Mouse (Mus musculus) neural tube, embryonic 12.5 days (tissue): ENCODE results near the gene Ccdc27. TPM values are rescaled to one million over a fixed set of nuclear protein-coding genes. Genes with fewer than 3 reads are reported as not detected.

Experiments used
- ATAC-seq: fragments of 200-750 bp; cut with Nextera tagmentation; 2 replicates; pipeline ENCODE4 v1.8.0; 2017; ENCODE audit warnings: low read depth, mild to moderate bottlenecking, moderate TSS enrichment, moderate library complexity; ENCODE audit not compliant: low FRiP score
- H3K27ac ChIP-seq: fragments of 300-500 bp; sonication (generic); 2 replicates; pipeline ENCODE4 v1.5.1; 2016
- H3K27me3 ChIP-seq: fragments of 300-500 bp; sonication (generic); replicated peaks from 2 replicates; pipeline ENCODE4 v1.6.1; 2016; ENCODE audit warnings: mild to moderate bottlenecking
- H3K36me3 ChIP-seq: fragments of 300-500 bp; sonication (generic); 2 replicates; pipeline ENCODE4 v1.6.1; 2016; ENCODE audit warnings: mild to moderate bottlenecking
- H3K4me1 ChIP-seq: fragments of 300-500 bp; sonication (generic); 2 replicates; pipeline ENCODE4 v1.6.1; 2016
- H3K4me2 ChIP-seq: fragments of 300-500 bp; sonication (generic); replicated peaks from 2 replicates; pipeline ENCODE4 v1.6.1; 2016; ENCODE audit warnings: mild to moderate bottlenecking
- H3K4me3 ChIP-seq: fragments of 300-500 bp; sonication (generic); 2 replicates; pipeline ENCODE4 v1.5.1; 2016
- H3K9ac ChIP-seq: fragments of 300-500 bp; sonication (generic); 2 replicates; pipeline ENCODE4 v1.6.1; 2016; ENCODE audit warnings: mild to moderate bottlenecking
- H3K9me3 ChIP-seq: fragments of 300-500 bp; sonication (generic); 2 replicates; pipeline ENCODE4 v1.6.1; 2016; ENCODE audit warnings: mild to moderate bottlenecking
- WGBS: fragments of 180-500 bp; shearing (Covaris S2); methylation state at CpG from one replicate; pipeline ENCODE4 v1.1.7; 2016; 5-methylcytosine and 5-hydroxymethylcytosine counted together
- polyA plus RNA-seq: library from polyadenylated mRNA; unstranded; fragments of >200 nt; fragmentation: Nextera tagmentation; extraction: Ambion mirVana; gene quantifications from 2 replicates; pipeline ENCODE4 v1.2.1, GENCODE M21; 2016

Gene Ccdc27
- polyA plus RNA-seq, 1 experiment from 2014 or later, result not detected

DNA sequence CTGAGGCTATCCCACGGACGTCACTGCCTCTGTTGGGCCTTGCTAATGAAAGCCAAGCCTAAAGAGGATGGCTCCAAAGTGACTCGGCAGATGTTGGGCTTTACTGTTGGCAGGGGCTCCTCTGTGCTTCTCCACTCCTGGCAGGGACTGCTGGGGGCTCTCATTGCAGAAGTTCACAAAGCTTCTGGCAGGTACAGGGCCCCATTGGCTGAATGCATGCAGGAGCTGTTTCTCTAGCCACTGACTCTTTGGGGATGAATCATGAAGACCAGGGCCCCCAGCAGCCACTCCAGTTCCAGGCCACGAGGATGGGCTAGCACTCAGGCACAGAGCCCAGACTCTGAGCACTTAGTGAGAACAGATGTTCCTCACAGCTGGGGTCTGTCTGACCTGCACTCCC lies 15.2 kb upstream of the Ccdc27 start:
- H3K27ac ChIP-seq, result no peak overlapping the region
- 67% methylated on average over 4 of the region's 4 CpGs for WGBS
- H3K36me3 ChIP-seq, result no peaks in the 10 kb centered on the region
- no peaks in the 10 kb centered on the region for H3K4me1 ChIP-seq
- no peak overlapping the region for H3K4me3 ChIP-seq
- no peaks in the 10 kb centered on the region for H3K9me3 ChIP-seq
- no peak overlapping the region for H3K9ac ChIP-seq
- H3K4me2 ChIP-seq, result no peak overlapping the region
- ATAC-seq, result no peak
- H3K27me3 ChIP-seq, result peaks cover 3% of the 10 kb centered on the region; the same call in 1 of the 2 replicates

DNA sequence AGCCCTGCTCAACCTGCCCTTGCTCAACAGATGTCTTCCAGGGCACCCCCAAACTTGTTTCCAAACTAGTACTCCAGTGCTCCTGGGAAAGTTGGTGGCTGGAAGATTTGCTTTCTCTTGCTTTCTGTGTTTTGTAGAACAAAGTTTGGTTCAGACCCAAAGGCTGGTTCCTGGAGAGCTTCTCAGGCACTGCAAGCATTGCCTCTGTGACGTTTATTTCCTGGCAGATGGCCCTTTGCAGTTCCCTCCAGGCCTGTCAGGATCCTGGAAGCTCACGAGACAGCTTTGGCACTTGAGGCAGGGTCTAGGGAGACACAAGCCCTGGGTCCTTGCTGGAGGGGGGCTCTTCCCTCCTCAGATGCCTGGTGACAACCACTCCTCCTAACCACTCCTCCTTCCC lies 14.2 kb upstream of the Ccdc27 start:
- no peak for ATAC-seq
- Histone ChIP-seq H3K36me3 (no peaks in the 10 kb centered on the region), H3K27ac (no peak overlapping the region), H3K4me2 (no peak overlapping the region), H3K9ac (no peak overlapping the region), H3K4me3 (no peak overlapping the region), H3K9me3 (no peaks in the 10 kb centered on the region), H3K4me1 (no peaks in the 10 kb centered on the region), H3K27me3 (peaks cover 3% of the 10 kb centered on the region; the same call in 1 of the 2 replicates)
- WGBS, result 65% methylated on average over 2 of the region's 2 CpGs

DNA sequence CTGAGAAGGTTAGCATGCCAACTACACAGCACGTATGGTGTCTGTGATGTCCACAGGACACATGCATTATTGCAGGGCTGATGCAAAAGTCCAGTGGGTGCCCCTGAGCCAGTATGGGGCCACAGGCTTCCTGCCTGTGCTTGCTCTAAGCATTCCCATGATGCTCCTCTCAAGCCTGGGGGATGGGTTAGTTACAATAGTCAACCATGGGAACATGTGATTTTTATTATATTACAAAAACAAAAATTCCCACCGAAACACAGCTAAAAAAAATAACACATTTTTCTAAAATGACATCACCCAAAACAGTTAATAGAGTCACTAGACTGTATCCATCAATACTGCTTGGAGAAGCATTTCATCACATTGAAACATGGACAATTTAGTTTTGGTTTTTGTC lies 13.6 kb upstream of the Ccdc27 start:
- Histone ChIP-seq H3K36me3 (no peaks in the 10 kb centered on the region), H3K4me2 (no peak overlapping the region), H3K27ac (no peak overlapping the region), H3K4me3 (no peak overlapping the region), H3K27me3 (peaks cover 3% of the 10 kb centered on the region; the same call in 1 of the 2 replicates), H3K9ac (no peak overlapping the region), H3K9me3 (no peaks in the 10 kb centered on the region), H3K4me1 (no peaks in the 10 kb centered on the region)
- ATAC-seq, result no peak
- 77% methylated on average over 2 of the region's 2 CpGs for WGBS

DNA sequence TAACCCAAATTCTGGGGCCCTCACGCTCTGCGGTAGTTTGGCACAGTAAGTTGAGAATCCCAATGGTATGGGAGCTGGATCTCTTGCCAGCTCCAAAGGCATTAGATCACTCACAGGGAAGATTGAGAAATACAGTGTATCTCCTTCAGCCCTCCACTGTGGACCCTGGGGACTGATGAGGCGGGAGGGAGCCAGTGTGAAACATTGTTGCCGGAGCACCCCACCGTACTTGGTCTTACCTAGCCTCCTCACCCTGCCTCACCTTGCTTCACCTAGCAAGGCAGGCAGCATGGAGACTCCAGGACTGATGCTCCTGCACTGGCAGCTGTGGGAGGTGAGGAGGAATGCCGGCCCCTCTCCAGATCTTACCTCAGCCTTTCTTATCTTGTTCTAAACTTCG lies 13.0 kb upstream of the Ccdc27 start:
- no peak overlapping the region for H3K4me2 ChIP-seq
- no peaks in the 10 kb centered on the region for H3K4me1 ChIP-seq
- no peaks in the 10 kb centered on the region for H3K36me3 ChIP-seq
- no peak overlapping the region for H3K4me3 ChIP-seq
- 90% methylated on average over 7 of the region's 7 CpGs for WGBS
- no peaks in the 10 kb centered on the region for H3K9me3 ChIP-seq
- no peak overlapping the region for H3K9ac ChIP-seq
- peaks cover 3% of the 10 kb centered on the region; the same call in 1 of the 2 replicates for H3K27me3 ChIP-seq
- no peak overlapping the region for H3K27ac ChIP-seq
- no peak for ATAC-seq

DNA sequence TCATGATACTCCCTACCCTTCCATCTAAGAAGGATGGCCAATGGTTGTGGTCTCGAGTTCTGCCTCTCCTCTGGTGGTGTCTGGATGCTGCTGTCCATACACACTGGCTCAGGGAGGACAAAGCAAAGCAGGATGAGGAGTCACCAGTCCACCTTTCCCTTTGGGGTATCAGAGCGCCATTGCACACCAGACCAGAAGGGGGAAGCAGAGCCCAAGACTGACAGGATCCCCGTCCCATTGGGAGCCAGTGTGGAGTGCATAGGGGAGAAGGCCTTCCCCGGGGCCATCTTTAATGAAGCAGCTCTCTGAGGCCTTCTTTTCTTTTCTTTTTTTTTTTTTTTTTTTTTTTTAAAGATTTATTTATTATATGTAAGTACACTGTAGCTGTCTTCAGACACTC lies 10.6 kb upstream of the Ccdc27 start:
- Histone ChIP-seq H3K9ac (no peak overlapping the region), H3K9me3 (no peaks in the 10 kb centered on the region), H3K36me3 (no peaks in the 10 kb centered on the region), H3K4me2 (no peak overlapping the region), H3K4me1 (no peaks in the 10 kb centered on the region), H3K27ac (no peak overlapping the region), H3K27me3 (peaks cover 3% of the 10 kb centered on the region; the same call in 1 of the 2 replicates), H3K4me3 (no peak overlapping the region)
- no peak for ATAC-seq
- 69% methylated on average over 4 of the region's 4 CpGs for WGBS

DNA sequence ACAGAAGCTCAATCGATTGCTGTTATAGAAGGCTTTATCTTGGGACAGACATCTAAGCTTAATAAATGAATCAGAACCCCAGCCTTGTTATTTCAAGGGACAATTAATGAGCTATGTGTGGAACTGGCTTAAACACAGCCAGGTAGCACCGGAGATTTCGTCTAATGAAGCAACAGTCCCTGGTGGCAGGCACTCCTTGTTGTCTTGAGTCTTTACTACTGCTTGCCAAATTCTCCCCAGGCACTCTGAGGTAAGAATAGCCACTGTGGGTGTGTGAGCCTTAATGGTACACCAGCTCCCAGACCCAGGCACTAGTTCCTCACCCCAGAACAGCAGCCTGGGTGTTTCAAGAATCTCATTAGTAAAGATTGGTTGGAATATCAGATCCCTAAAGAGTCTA lies 8.9 kb upstream of the Ccdc27 start:
- no peak overlapping the region for H3K4me2 ChIP-seq
- no peak overlapping the region for H3K27ac ChIP-seq
- H3K4me3 ChIP-seq, result no peak overlapping the region
- H3K9ac ChIP-seq, result no peak overlapping the region
- no peak for ATAC-seq
- H3K36me3 ChIP-seq, result no peaks in the 10 kb centered on the region
- no peaks in the 10 kb centered on the region for H3K4me1 ChIP-seq
- H3K9me3 ChIP-seq, result no peaks in the 10 kb centered on the region
- H3K27me3 ChIP-seq, result no peaks in the 10 kb centered on the region
- WGBS, result 94% methylated on average over 3 of the region's 3 CpGs

DNA sequence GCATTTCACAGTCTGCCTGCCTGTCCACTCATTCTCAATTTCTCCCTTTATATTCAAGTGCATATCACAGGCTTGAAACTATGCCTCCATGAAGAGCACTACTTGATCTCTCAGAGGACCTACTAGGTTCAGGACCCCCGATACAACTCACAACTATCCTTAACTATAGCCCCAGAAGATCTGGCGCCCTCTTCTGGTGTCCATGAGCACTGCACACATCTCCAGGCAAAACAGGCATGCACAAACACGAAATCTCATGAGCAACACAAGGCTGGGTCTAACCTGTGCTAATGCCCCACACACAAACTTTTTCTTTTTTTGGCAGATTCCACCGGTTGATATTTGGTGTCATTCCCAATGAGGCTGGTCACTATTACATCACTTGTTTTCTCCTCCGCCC lies 3.4 kb upstream of the Ccdc27 start:
- Histone ChIP-seq H3K27ac (no peak overlapping the region), H3K4me3 (no peak overlapping the region), H3K27me3 (no peaks in the 10 kb centered on the region), H3K9ac (no peak overlapping the region), H3K9me3 (no peaks in the 10 kb centered on the region), H3K4me2 (no peak overlapping the region), H3K36me3 (no peaks in the 10 kb centered on the region), H3K4me1 (no peaks in the 10 kb centered on the region)
- ATAC-seq, result no peak
- WGBS, result 63% methylated on average over 5 of the region's 5 CpGs

DNA sequence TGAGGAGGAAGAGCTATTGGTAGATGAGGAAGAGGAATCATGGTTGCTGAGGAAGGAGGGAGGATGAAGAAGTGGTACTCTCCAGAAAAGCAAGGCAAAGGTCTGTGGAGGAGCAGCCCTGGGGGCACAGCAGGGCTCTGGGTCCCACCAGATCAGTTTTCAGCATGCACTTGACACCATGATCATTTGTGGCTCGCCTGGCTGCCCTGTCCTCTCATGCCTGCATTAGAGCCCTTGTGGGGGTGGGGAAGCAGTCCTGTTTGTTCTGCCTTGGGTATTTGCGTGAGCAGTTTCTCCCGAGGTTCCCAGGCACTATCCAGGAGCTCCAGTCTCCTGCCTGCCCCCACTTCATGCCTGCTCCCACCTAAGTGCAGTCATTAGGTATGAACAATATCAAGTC lies 5.4 kb downstream of the Ccdc27 start:
- Histone ChIP-seq H3K27ac (no peak overlapping the region), H3K27me3 (no peaks in the 10 kb centered on the region), H3K36me3 (no peaks in the 10 kb centered on the region), H3K9ac (no peak overlapping the region), H3K4me3 (no peak overlapping the region), H3K4me1 (no peaks in the 10 kb centered on the region; the same call in 1 of the 2 replicates), H3K4me2 (no peak overlapping the region), H3K9me3 (no peaks in the 10 kb centered on the region)
- 53% methylated on average over 3 of the region's 3 CpGs for WGBS
- no peak for ATAC-seq

DNA sequence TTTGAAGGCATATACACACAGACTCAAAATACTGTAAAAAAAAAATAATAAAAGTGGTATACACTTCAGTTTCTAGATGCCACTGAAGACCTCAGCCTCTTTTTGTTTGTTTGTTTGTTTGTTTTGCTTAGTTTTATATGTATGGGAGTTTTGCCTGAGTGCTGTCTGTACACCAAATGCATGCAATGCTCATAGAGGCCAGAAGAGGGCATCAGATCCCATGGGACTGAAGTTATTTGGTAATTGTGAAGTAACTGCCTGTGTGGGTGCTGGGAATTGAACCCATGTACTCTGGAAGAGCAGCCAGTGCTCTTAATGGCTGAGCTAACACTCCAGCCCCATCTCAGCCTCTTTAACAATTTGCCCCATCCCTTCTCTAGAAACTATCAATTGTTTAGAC lies 13.8 kb downstream of the Ccdc27 start:
- no peaks in the 10 kb centered on the region for H3K9me3 ChIP-seq
- ATAC-seq, result no peak
- peaks cover 34% of the 10 kb centered on the region for H3K27me3 ChIP-seq

DNA sequence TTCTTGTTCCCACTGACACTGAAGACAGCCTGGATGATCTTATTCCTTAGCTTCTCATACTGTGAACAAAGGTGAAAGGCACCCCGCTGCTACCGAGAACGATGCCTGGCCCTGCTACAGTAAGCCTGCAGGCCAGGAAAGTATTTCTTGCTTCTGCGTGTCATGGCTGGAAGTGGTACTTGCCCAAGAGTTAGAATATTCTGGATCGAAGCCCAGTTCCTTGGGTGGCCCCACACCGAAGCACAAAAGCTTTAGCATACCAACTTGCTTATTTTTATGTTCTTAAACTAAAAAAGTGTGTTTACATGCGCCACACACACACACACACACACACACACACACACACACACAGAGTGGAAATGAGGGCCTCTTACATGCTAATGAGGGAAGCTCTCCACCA lies 14.4 kb downstream of the Ccdc27 start:
- H3K9ac ChIP-seq, result no peak overlapping the region
- H3K27me3 ChIP-seq, result peaks cover 34% of the 10 kb centered on the region
- ATAC-seq, result no peak
- H3K4me1 ChIP-seq, result peaks cover 18% of the 10 kb centered on the region
- H3K36me3 ChIP-seq, result no peaks in the 10 kb centered on the region
- no peak overlapping the region for H3K27ac ChIP-seq
- H3K4me3 ChIP-seq, result no peak overlapping the region
- no peak overlapping the region for H3K4me2 ChIP-seq
- H3K9me3 ChIP-seq, result no peaks in the 10 kb centered on the region
- 84% methylated on average over 7 of the region's 7 CpGs for WGBS

More for the DNA sequence above, 13.8 kb downstream of the Ccdc27 start:
- peaks cover 18% of the 10 kb centered on the region for H3K4me1 ChIP-seq
- H3K4me2 ChIP-seq, result no peak overlapping the region
- no peak overlapping the region for H3K9ac ChIP-seq
- no peak overlapping the region for H3K27ac ChIP-seq
- no peaks in the 10 kb centered on the region for H3K36me3 ChIP-seq
- no peak overlapping the region for H3K4me3 ChIP-seq

DNA sequence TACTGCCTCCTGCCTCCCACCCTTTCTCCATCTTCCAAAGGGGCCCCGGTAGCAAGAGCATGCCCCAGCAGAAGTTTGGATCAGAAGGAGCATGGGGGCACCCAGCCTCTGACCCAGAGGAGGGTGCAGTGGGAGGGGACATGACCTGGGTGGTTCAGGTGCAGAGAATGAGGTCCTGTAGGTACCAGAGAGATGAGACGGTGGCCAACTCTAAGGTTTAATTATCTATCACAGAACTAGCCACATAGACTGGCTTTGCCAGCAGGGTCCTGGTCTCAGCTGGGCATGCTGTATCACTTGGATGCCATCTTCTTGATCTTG lies 16.1 kb downstream of the Ccdc27 start:
- no peak overlapping the region for H3K9ac ChIP-seq
- H3K9me3 ChIP-seq, result no peaks in the 10 kb centered on the region
- no peak overlapping the region for H3K4me3 ChIP-seq
- H3K4me2 ChIP-seq, result peak overlapping the region; percentile 62
- H3K27me3 ChIP-seq, result peaks cover 34% of the 10 kb centered on the region
- 35% methylated on average over 2 of the region's 2 CpGs for WGBS
- H3K27ac ChIP-seq, result no peak overlapping the region
- ATAC-seq, result no peak
- peaks cover 18% of the 10 kb centered on the region for H3K4me1 ChIP-seq
- peaks cover 11% of the 10 kb centered on the region for H3K36me3 ChIP-seq

DNA sequence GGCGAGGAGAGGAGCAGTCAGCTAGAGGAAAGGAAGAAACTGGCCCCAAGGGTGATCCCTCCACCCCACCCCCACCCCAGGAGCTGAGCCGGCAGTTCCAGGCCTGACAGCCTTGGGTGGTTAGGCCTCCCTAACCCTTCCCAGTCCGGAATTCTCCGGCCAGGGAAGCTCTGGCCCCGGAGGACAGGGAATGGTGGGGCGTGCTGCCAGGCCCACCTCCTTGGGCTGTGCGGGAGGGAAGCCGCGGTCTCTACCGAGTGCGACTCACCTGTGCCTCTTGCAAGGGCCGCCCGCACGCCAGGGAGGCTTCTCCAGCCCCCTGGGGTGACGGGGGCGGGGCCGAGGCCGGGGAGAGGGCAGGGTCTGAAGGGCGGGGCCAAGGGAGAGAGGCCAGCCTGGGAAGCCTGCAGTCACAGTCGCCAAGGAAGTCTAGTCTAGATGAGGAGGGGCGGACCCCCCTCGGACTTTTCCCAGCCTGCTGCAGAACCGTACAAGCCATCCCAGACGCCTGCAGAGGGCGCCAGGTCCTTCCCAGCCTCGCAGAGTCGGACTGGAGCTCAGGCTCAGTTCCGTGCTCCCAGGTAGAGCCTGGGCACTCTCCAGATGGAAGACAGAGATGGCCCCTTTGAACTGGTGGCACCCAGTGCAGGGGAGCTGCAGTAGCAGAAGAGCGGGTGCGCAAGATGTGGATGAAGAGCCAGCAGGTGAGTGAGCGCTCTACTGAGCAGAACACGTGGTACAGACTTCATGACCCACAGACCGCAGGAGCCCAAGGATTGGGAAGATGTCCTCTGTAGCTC lies 16.6 kb downstream of the Ccdc27 start, which contains the start of gene Smim1:
TSS of gene Smim1 (minus strand) at position 590 of the 800 bp plus-strand sequence.
- 2% methylated on average over 33 of the region's 33 CpGs for WGBS
- H3K27ac ChIP-seq, result no peak within 1 kb of the TSS
- peaks cover 34% of the 10 kb centered on the region for H3K27me3 ChIP-seq
- no peaks in the 10 kb centered on the region for H3K9me3 ChIP-seq
- peak within 1 kb of the TSS; percentile 62 for H3K4me2 ChIP-seq
- peak within 1 kb of the TSS; percentile 33; the same call in 1 of the 2 replicates for H3K9ac ChIP-seq
- peak; percentile 67 for ATAC-seq
- peaks cover 18% of the 10 kb centered on the region for H3K4me1 ChIP-seq
- peak within 1 kb of the TSS; percentile 24 for H3K4me3 ChIP-seq
- H3K36me3 ChIP-seq, result peaks cover 16% of the 10 kb centered on the region
